Mouse (Mus musculus): ENCODE measurements around the gene Dolk.

Gene Dolk

GRCm38 (mm10) chr2:30268371-30268770 is 17.8 kb downstream of the Dolk start:
- DNase-seq (ENCODE audit: low read depth): no peak

- no peak for DNase-seq (ENCODE audit: low read depth)
Measured at GRCm38 (mm10) chr2:30267466-30267865, 18.7 kb downstream of the Dolk start.

- peak; percentile 88 for DNase-seq (ENCODE audit: low read depth)
Measured at GRCm38 (mm10) chr2:30266392-30266941, 19.7 kb downstream of the Dolk start.

GRCm38 (mm10) chr2:30265767-30266253 is 20.3 kb downstream of the Dolk start, which contains the start of gene Phyhd1:
TSS of gene Phyhd1 (plus strand) at chr2:30266203.
- peak; percentile 79 for DNase-seq (ENCODE audit: low read depth)

GRCm38 (mm10) chr2:30264671-30265519 is 21.2 kb downstream of the Dolk start:
- DNase-seq (ENCODE audit: low read depth): no peak

GRCm38 (mm10) chr2:30263811-30264210 is 22.3 kb downstream of the Dolk start:
- no peak for DNase-seq (ENCODE audit: low read depth)

- DNase-seq (ENCODE audit: low read depth): no peak
Measured at GRCm38 (mm10) chr2:30262840-30263441, 23.2 kb downstream of the Dolk start.

- DNase-seq (ENCODE audit: low read depth): no peak
Measured at GRCm38 (mm10) chr2:30261921-30262839, 24.0 kb downstream of the Dolk start.

- no peak for DNase-seq (ENCODE audit: low read depth)
Measured at GRCm38 (mm10) chr2:30261064-30261736, 24.9 kb downstream of the Dolk start.

GRCm38 (mm10) chr2:30259131-30260064 is 26.7 kb downstream of the Dolk start:
- DNase-seq (ENCODE audit: low read depth): no peak

- no peak for DNase-seq (ENCODE audit: low read depth)
Measured at GRCm38 (mm10) chr2:30258600-30258999, 27.5 kb downstream of the Dolk start.

GRCm38 (mm10) chr2:30257699-30258460 is 28.3 kb downstream of the Dolk start:
- no peak for DNase-seq (ENCODE audit: low read depth)

- no peak for DNase-seq (ENCODE audit: low read depth)
Measured at GRCm38 (mm10) chr2:30256616-30257350, 29.4 kb downstream of the Dolk start.

GRCm38 (mm10) chr2:30255631-30256395 is 30.3 kb downstream of the Dolk start:
- DNase-seq (ENCODE audit: low read depth): no peak

- no peak for DNase-seq (ENCODE audit: low read depth)
Measured at GRCm38 (mm10) chr2:30253809-30254208, 32.3 kb downstream of the Dolk start.

GRCm38 (mm10) chr2:30252521-30252920 is 33.6 kb downstream of the Dolk start:
- DNase-seq (ENCODE audit: low read depth): no peak

GRCm38 (mm10) chr2:30251417-30252104 is 34.6 kb downstream of the Dolk start:
- no peak for DNase-seq (ENCODE audit: low read depth)
